Mouse (Mus musculus): ENCODE measurements around the gene 2010300C02Rik.

DNA sequence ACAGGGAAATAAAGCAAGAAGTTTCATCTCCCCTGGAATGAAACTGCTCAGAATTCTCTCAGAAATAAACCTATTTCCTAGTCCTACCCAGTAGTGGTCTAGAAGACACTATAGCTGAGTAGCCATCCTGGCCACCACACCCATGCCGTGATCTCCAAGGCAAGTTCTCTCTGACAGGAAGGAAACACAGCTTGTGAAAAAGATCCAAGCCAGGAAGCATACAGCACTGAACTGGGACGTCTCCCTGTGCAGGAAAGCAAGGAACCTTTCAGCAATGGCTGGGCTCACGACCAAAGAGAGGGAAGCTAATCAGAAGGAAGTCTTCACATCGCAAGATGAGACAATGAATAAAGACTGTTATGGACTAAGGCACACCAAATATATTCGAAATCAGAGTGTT, 86.4 kb downstream of the 2010300C02Rik start:
- TF ChIP-seq CTCF (IDR thresholded peaks at IDR 0.05) (no peak), EP300 (IDR thresholded peaks at IDR 0.05) (no peak)
